ENCODE assay signal across 14 mouse cellular contexts in the genomic region with DNA sequence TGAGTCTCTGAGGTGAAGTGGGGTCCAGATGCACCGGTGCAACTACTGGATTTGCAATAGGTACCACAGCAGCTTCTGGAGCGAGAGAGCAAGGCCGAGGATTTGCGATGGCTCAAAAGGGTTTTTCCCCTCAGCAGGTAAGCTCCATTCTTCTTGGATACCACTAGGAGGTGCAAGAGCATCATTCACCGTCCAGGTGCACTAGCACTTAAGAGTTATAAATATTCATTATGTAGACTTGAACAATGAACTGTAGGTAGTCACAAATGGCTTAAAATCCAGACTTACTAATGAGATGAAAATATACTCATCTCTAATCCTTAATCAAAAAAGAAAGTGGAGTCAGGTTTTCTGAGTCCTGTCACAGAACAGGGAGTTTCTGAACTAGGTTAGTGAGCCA. TPM values are rescaled to one million over a fixed set of nuclear protein-coding genes. Genes with fewer than 3 reads are reported as not detected.
A peak's percentile ranks its signal among the peaks of the same experiment; 100 is the strongest.
DNase-seq lines count a peak whose midpoint lies in the region; ATAC-seq lines count a peak whose summit lies in the region.
"Had no signal": no experiment of that assay in that cellular context is flagged by ENCODE, and none has a peak within 500 bp of the region (broad histone marks: within the 10 kb centered on the region; RNA-seq: fewer than 3 reads in every experiment).

No protein-coding gene starts in this region.

- no peak overlapping the region for H3K27ac ChIP-seq in kidney, embryonic 15.5 days
- H3K27ac ChIP-seq: limb, embryonic 13.5 days; midbrain, embryonic 15.5 days; stomach, embryonic 15.5 days had no signal

- H3K4me1 ChIP-seq in kidney, embryonic 15.5 days, result no peaks in the 10 kb centered on the region
- H3K4me1 ChIP-seq: limb, embryonic 13.5 days; midbrain, embryonic 15.5 days; stomach, embryonic 15.5 days had no signal

- no peak overlapping the region for H3K4me3 ChIP-seq in kidney, embryonic 15.5 days (replicated peaks)
- H3K4me3 ChIP-seq: limb, embryonic 13.5 days; midbrain, embryonic 15.5 days; stomach, embryonic 15.5 days had no signal

- no peaks in the 10 kb centered on the region for H3K27me3 ChIP-seq in kidney, embryonic 15.5 days
- H3K27me3 ChIP-seq: limb, embryonic 13.5 days; midbrain, embryonic 15.5 days; stomach, embryonic 15.5 days had no signal

- no peak overlapping the region for H3K9ac ChIP-seq in kidney, embryonic 15.5 days
- H3K9ac ChIP-seq: limb, embryonic 13.5 days; midbrain, embryonic 15.5 days; stomach, embryonic 15.5 days had no signal

- peak; percentile 12 to 20 for DNase-seq in cerebellum, postnatal 10 days
- no peak for DNase-seq in cerebellum, adult 11-12 months
- DNase-seq in kidney, adult 8-10 months, result peak; percentile 29 to 54
- DNase-seq in 416B (ENCODE audit: low read depth), result peak; percentile 32
- peak; percentile 35 for DNase-seq in embryo, embryonic 11 days
- no peak for DNase-seq in T-cell, adult 2 months (ENCODE audit: low spot score)
- no peak for DNase-seq in ovary, postnatal 36 days (ENCODE audit: low spot score)
- DNase-seq: adrenal gland, postnatal 10 days; heart, adult 18-20 months had no signal

- H3K36me3 ChIP-seq in kidney, embryonic 15.5 days, result no peaks in the 10 kb centered on the region
- H3K36me3 ChIP-seq: limb, embryonic 13.5 days; midbrain, embryonic 15.5 days; stomach, embryonic 15.5 days had no signal

- 25% methylated on average over 5 of the region's 5 CpGs for WGBS in kidney, embryonic 15.5 days

- ATAC-seq in kidney, embryonic 15.5 days (replicated peaks; ENCODE audit: low FRiP score), result no peak
- ATAC-seq: midbrain, embryonic 15.5 days had no signal

- no peaks in the 10 kb centered on the region for H3K9me3 ChIP-seq in kidney, embryonic 15.5 days (replicated peaks)
- H3K9me3 ChIP-seq: limb, embryonic 13.5 days; midbrain, embryonic 15.5 days; stomach, embryonic 15.5 days had no signal

- no peak overlapping the region for H3K4me2 ChIP-seq in kidney, embryonic 15.5 days
- H3K4me2 ChIP-seq: limb, embryonic 13.5 days; midbrain, embryonic 15.5 days; stomach, embryonic 15.5 days had no signal

RNA-seq across cellular contexts. Expression of a gene that starts 8.2 kb away (rescaled TPM):
- 0.06 and 0.14 TPM in 2 replicates for polyA plus RNA-seq in kidney, embryonic 15.5 days (2015; fragmentation: Nextera tagmentation; extraction: Ambion mirVana)
- polyA plus RNA-seq: C2C12 had no signal

RNA-seq across cellular contexts. Expression of a gene that starts 27.2 kb away (rescaled TPM):
- polyA plus RNA-seq in kidney, embryonic 15.5 days (2015; fragmentation: Nextera tagmentation; extraction: Ambion mirVana), result 26.0 and 31.2 TPM in 2 replicates

RNA-seq across cellular contexts. Expression of a gene that starts 29.0 kb away (rescaled TPM):
- polyA plus RNA-seq in kidney, embryonic 15.5 days (2015; fragmentation: Nextera tagmentation; extraction: Ambion mirVana), result 0.39 and 0.53 TPM in 2 replicates

RNA-seq across cellular contexts. Expression of a gene that starts 55.8 kb away (rescaled TPM):
- 3.9 and 4.0 TPM in 2 replicates for polyA plus RNA-seq in kidney, embryonic 15.5 days (2015; fragmentation: Nextera tagmentation; extraction: Ambion mirVana)

RNA-seq across cellular contexts. Expression of a gene that starts 56.6 kb away (rescaled TPM):
- polyA plus RNA-seq in kidney, embryonic 15.5 days (2015; fragmentation: Nextera tagmentation; extraction: Ambion mirVana), result 14.7 and 15.8 TPM in 2 replicates

Comparison
In these comparisons a context has a peak if more than half of its experiments do, and no peak if none do; other contexts are left out.
1. DNase-seq: peak in cerebellum, postnatal 10 days (2 of 2), kidney, adult 8-10 months (2 of 2), 416B (single experiment) and embryo, embryonic 11 days (single experiment); none in cerebellum, adult 11-12 months (single experiment), T-cell, adult 2 months (single experiment) and ovary, postnatal 36 days (single experiment).